8 mouse cellular contexts compared by ENCODE assay signal in the genomic region with DNA sequence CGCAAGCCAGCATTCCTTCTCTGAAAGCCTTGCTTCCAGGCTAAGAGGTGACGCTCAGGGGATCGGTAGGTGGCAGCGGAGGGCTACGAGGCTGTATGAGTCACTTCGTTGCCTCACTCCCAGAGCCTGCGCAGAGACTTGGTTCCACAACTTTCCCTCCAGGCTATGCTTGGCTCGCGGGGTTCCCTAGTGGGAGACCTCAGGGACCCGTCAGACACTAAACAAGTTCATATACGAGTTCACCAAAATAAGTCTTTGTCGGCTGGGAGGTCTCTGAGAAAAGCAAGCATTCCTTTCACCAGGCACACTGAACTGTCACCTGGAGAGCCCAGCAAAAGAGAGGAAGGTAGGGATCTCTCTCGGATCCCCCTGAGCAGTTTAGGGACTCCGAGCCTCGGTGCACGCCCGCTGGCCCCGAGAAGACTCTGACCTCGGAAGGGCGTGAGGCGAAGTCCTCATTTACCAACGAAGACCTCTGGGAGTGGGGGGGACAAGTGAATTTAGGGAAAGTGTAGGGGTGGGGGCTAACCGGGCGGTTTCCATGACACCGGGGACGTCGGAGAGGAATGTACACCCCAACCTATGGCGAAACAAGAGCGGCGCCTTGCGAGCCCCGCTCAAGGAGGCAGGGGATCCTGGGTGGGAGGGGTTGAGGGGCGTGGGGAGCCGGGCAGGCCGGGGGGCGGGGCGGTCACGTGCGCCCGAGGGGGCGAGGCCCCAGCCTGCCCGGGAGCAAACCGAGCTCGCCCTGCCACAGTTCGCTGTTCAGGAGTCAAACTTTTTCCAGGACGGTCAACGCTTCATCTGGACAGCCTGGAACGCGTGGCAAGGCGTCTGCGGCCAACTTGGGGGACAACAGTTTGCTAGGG. TPM values are rescaled to one million over a fixed set of nuclear protein-coding genes. Genes with fewer than 3 reads are reported as not detected.
DNase-seq lines count a peak whose midpoint lies in the region; ATAC-seq and TF ChIP-seq lines count a peak whose summit lies in the region.

Gene Flvcr2 (plus strand): TSS at position 713 of the 869 bp plus-strand sequence.

- WGBS in hindbrain, postnatal 0 days = 1% methylated on average over 47 of the region's 51 CpGs

- peak within 1 kb of the TSS; percentile 95 for H3K4me2 ChIP-seq in hindbrain, postnatal 0 days (ENCODE audit: low read depth, low read length)

- H3K4me3 ChIP-seq in gastrocnemius, adult 2 months = peak within 1 kb of the TSS; percentile 83
- H3K4me3 ChIP-seq in hindbrain, postnatal 0 days (ENCODE audit: low read length) = peak within 1 kb of the TSS; percentile 42

- H3K9ac ChIP-seq in hindbrain, postnatal 0 days (replicated peaks; ENCODE audit: low read length) = peak within 1 kb of the TSS; percentile 21; the same call in 1 of the 2 replicates

- TF ChIP-seq CTCF in gastrocnemius, adult 2 months (IDR thresholded peaks at IDR 0.05) = peak; percentile 91; the same call in 1 of the 2 replicates
- TF ChIP-seq CTCF in hindbrain, postnatal 0 days (IDR thresholded peaks at IDR 0.05; ENCODE audit: low read depth) = peak; percentile 88

- H3K4me1 ChIP-seq in hindbrain, postnatal 0 days (ENCODE audit: insufficient read depth, low read length) = peaks cover 8% of the 10 kb centered on the region

- no peaks in the 10 kb centered on the region for H3K9me3 ChIP-seq in hindbrain, postnatal 0 days (ENCODE audit: low read length)

- DNase-seq in WW6 (ENCODE audit: low read depth, low spot score) = peak; percentile 59
- DNase-seq in cerebellum, postnatal 25 days = peak; percentile 62 to 79
- peak; percentile 87 for DNase-seq in gastrocnemius, adult 2 months
- peak; percentile 85 for DNase-seq in hindbrain, postnatal 0 days (ENCODE audit: low spot score)
- DNase-seq in left cerebral cortex, adult 18-20 months (ENCODE audit: low spot score in 2 of 2) = peak; percentile 62 to 68
- DNase-seq in lung, postnatal 4 days = peak; percentile 88
- DNase-seq in retina, postnatal 7 days (ENCODE audit: low read depth, low spot score) = peak; percentile 37
- DNase-seq in urinary bladder, postnatal 10 days (ENCODE audit: low spot score) = peak; percentile 63

- intact Hi-C loops in gastrocnemius, adult 2 months (cut with DNase I) = loop anchor here (1.0 to 5.0 kb wide), 2 partner anchors 72 to 336 kb away; partner anchors contain the start of gene Ift43

- no peaks in the 10 kb centered on the region for H3K36me3 ChIP-seq in hindbrain, postnatal 0 days (ENCODE audit: insufficient read depth, low read length)

- H3K27me3 ChIP-seq in hindbrain, postnatal 0 days (ENCODE audit: insufficient read depth, low read length) = no peaks in the 10 kb centered on the region

- H3K27ac ChIP-seq in gastrocnemius, adult 2 months = peak within 1 kb of the TSS; percentile 73
- no peak within 1 kb of the TSS for H3K27ac ChIP-seq in hindbrain, postnatal 0 days

- ATAC-seq in hindbrain, postnatal 0 days = peak; percentile 87

RNA-seq across cellular contexts. Expression of gene Flvcr2, which starts in this region (rescaled TPM):
- total RNA-seq in gastrocnemius, adult 2 months (2021) = under 1 TPM; 0.50 to 0.51 TPM
- total RNA-seq in hindbrain, postnatal 0 days (2014; rRNA removed) = 4.1 and 9.5 TPM in 2 replicates
- polyA plus RNA-seq in hindbrain, postnatal 0 days (2015; fragmentation: Nextera tagmentation; extraction: Ambion mirVana) = 4.1 and 4.3 TPM in 2 replicates
- 1 to 10 TPM; 1.3 to 2.3 TPM for total RNA-seq in left cerebral cortex, adult 18-20 months (2021)

Comparison
In these comparisons a context has a peak if more than half of its experiments do, and no peak if none do; other contexts are left out.
1. Peak in DNase-seq, H3K4me3 ChIP-seq and H3K27ac ChIP-seq in gastrocnemius, adult 2 months; RNA of the gene not detected or under 1 TPM.
2. DNase-seq: peak in every context shown above with its lines; median percentile 88 in lung, postnatal 4 days; 87 in gastrocnemius, adult 2 months; 85 in hindbrain, postnatal 0 days; 70 in cerebellum, postnatal 25 days; 65 in left cerebral cortex, adult 18-20 months; 63 in urinary bladder, postnatal 10 days; 59 in WW6; 37 in retina, postnatal 7 days.